Mouse (Mus musculus): ENCODE data around the gene Acot4. TPM values are rescaled to one million over a fixed set of nuclear protein-coding genes. Genes with fewer than 3 reads are reported as not detected.
"Not testable (repeated sequence)": the region's sequence is repeated elsewhere in the genome, so short reads cannot be mapped to it uniquely, and the experiment has no call there.

Acot4 gene
- total RNA-seq, 2 experiments from 2014 or later = 0.19 TPM; not detected in 1

DNA sequence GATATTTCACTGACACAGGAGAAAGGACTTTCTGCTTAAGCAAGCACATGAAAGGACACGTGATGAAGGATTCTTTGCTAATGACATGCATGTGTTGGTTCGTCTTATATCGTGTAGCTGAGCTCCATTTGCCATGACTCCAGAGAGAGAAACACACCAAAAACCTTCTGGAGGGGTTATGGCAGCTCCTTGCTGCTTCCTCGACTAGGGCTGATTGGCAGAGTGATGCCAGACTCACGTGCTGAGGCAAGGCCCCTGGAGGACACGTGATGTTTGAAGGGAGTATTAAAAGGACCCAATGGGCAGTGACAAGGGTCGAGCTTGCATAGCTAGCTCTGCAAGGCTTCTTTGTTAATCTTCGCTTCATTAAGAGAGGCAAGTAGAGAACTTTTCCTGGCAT lies 30.1 kb downstream of the Acot4 start:
- no peak for ATAC-seq (replicated peaks; ENCODE audit: low FRiP score, low TSS enrichment, poor library complexity, severe bottlenecking)

DNA sequence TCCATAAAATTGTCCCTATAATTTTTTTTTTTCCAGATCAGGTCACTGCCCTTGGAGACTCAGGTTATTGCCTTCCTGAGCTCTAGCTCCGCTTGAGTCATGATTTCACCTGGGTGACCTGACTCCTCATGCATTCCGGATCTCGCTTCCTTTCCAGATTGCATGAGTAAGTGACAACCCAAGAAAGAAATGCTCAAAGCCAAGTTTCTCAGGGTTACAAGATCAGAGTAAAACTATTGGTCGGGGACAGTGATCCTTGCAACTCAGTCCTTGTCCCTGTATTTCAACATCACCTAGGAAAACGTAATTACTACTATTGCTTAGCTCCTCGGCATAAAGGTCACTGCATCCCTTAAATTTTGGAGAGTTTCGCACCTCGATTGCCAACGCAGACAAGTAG lies 30.8 kb downstream of the Acot4 start, which contains the start of gene Acot5:
Gene Acot5 (plus strand): TSS at position 340 of the 400 bp plus-strand sequence.
- ATAC-seq (replicated peaks; ENCODE audit: low FRiP score, low TSS enrichment, poor library complexity, severe bottlenecking) = no peak

DNA sequence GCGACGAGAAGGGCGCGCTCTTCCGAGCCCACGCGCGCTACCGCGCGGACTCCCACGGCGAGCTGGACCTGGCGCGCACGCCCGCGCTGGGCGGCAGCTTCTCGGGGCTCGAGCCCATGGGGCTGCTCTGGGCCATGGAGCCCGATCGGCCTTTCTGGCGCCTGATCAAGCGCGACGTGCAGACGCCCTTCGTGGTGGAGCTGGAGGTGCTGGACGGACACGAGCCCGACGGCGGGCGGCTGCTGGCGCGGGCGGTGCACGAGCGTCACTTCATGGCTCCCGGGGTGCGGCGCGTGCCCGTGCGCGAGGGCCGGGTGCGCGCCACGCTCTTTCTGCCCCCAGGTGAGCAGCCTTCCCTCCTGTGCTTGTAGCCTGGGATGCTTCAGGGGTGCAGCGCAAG lies 31.4 kb downstream of the Acot4 start:
- not testable (repeated sequence) for ATAC-seq (replicated peaks; ENCODE audit: low FRiP score, low TSS enrichment, poor library complexity, severe bottlenecking)

GRCm38 (mm10) chr12:84071696-84072095 lies 33.5 kb downstream of the Acot4 start:
- no peak for ATAC-seq (replicated peaks; ENCODE audit: low FRiP score, low TSS enrichment, poor library complexity, severe bottlenecking)

DNA sequence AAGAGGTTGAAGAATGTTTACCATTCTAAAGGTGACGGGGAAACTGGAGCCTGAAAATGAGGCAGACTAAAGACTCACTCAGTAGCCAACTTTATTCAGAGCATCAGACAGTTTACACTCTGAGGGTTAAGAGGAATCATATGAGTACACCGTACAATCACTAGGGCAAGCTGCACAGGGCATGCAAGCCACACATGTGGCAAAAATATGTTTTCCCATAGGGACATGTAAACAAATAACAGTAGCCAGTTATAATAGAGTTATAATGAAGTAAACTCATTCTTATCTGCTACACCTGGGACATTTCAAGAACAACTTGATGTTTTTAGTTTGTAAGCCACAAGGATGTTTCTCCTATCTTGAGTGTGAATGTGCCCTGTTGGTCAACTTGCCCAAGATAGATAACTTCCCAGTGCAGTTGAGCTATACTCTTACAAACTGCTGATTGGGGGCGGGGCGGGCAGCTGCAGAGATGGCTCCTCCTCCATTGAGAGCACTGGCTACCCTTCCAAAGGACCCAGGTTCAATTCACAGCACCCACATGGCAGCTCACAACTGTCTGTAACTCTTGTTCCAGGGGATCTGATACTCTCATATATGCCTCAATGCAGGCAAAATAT lies 39.3 kb downstream of the Acot4 start:
- ATAC-seq (replicated peaks; ENCODE audit: low FRiP score, low TSS enrichment, poor library complexity, severe bottlenecking) = peak; percentile 84

DNA sequence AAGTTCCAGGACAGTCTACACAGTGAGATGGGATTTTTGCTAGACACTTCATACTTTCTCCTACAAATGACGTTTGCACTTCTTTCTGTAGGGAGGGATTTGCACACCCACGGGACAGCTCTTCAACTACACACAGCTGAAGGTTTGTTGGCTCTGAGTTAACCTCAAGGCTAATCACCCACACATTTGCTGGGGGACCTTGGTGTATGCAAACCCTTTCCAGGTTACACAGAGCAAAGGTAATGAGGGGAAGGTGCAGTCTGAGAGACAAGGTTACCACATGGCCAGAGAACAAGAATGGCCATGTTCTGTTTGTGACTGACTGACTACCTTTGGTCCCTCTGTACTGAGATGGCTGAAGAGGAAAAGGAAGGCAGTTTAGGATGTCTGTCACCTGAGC lies 45.7 kb downstream of the Acot4 start:
- no peak for ATAC-seq (replicated peaks; ENCODE audit: low FRiP score, low TSS enrichment, poor library complexity, severe bottlenecking)

DNA sequence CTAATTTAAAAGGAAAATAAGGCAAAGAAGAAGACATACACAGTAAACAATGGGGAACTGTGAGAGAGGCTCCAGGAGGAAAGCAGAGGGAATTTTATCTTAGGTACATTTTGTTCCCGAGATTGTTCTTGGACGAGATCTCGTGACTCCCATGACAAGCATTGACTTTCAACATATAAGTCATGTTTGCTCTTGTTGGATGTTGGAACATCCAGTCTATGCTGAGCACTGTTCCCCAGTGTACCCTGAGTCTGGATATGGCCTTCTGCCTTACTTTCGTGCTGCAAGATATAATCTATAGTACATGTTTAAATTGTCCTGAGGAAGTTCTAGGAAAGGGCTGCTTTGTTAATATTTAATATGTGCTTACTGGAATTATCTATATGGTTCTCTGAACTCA lies 46.4 kb downstream of the Acot4 start:
- no peak for ATAC-seq (replicated peaks; ENCODE audit: low FRiP score, low TSS enrichment, poor library complexity, severe bottlenecking)

DNA sequence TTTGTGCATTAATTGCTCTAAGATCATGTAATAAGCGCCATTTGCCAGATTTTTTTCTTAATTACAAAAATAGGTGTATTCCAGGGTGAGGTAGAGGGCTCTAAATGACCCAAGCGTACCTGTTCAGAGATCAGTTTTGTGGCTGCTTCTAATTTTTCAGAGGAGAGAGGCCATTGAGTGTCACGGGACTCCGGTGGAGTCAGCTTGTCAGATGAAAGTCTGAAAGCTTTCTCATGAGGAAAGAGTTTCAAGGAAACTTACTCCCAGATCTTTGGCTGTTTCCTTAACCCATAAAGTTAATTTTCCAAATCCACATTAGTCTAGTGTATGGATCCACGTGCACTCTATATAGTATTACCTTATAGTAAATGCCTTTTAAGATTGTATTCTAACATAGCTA lies 56.5 kb downstream of the Acot4 start:
- not testable (repeated sequence) for ATAC-seq (replicated peaks; ENCODE audit: low FRiP score, low TSS enrichment, poor library complexity, severe bottlenecking)

Other genes starting within 250 kb of the Acot4 start
- gene Numb, start 116.4 kb upstream of the Acot4 start, total RNA-seq (2014; fragmentation: Nextera tagmentation) = 14.6 and 24.8 TPM in 2 replicates
- 8.8 and 11.7 TPM in 2 replicates for gene Numb, start 116.4 kb upstream of the Acot4 start, total RNA-seq (2017)
- gene Riox1, start 87.8 kb upstream of the Acot4 start, total RNA-seq (2014; fragmentation: Nextera tagmentation) = 15.3 and 18.2 TPM in 2 replicates
- 12.5 and 15.5 TPM in 2 replicates for gene Riox1, start 87.8 kb upstream of the Acot4 start, total RNA-seq (2017)
- not detected in 2 replicates for gene Heatr4, start 53.5 kb upstream of the Acot4 start, total RNA-seq (2014; fragmentation: Nextera tagmentation)
- not detected in 2 replicates for gene Heatr4, start 53.5 kb upstream of the Acot4 start, total RNA-seq (2017)
- 10.3 and 11.5 TPM in 2 replicates for gene Acot2, start 50.5 kb upstream of the Acot4 start, total RNA-seq (2014; fragmentation: Nextera tagmentation)
- gene Acot2, start 50.5 kb upstream of the Acot4 start, total RNA-seq (2017) = 17.8 and 18.6 TPM in 2 replicates
- not detected in 2 replicates for gene Acot1, start 28.9 kb upstream of the Acot4 start, total RNA-seq (2014; fragmentation: Nextera tagmentation)
- 4.4 and 5.9 TPM in 2 replicates for gene Acot1, start 28.9 kb upstream of the Acot4 start, total RNA-seq (2017)
- not detected in 2 replicates for gene Gm49366, start 556 bp downstream of the Acot4 start, total RNA-seq (2014; fragmentation: Nextera tagmentation)
- gene Gm49366, start 556 bp downstream of the Acot4 start, total RNA-seq (2017) = not detected in 2 replicates
- not detected in 2 replicates for gene Acot3, start 13.8 kb downstream of the Acot4 start, total RNA-seq (2014; fragmentation: Nextera tagmentation)
- not detected in 2 replicates for gene Acot3, start 13.8 kb downstream of the Acot4 start, total RNA-seq (2017)
- gene Acot5, start 30.9 kb downstream of the Acot4 start, total RNA-seq (2014; fragmentation: Nextera tagmentation) = not detected in 2 replicates
- gene Acot5, start 30.9 kb downstream of the Acot4 start, total RNA-seq (2017) = not detected in 2 replicates
- gene Acot6, start 62.3 kb downstream of the Acot4 start, total RNA-seq (2014; fragmentation: Nextera tagmentation) = 6.9 and 11.3 TPM in 2 replicates
- 4.1 and 4.7 TPM in 2 replicates for gene Acot6, start 62.3 kb downstream of the Acot4 start, total RNA-seq (2017)
- gene Dnal1, start 76.0 kb downstream of the Acot4 start, total RNA-seq (2014; fragmentation: Nextera tagmentation) = 0.26 and 3.9 TPM in 2 replicates
- gene Dnal1, start 76.0 kb downstream of the Acot4 start, total RNA-seq (2017) = 1.4 and 2.3 TPM in 2 replicates
- not detected in 2 replicates for gene Pnma1, start 110.1 kb downstream of the Acot4 start, total RNA-seq (2014; fragmentation: Nextera tagmentation)
- 1.2 TPM in 1 of 2 replicates, not detected in the other for gene Pnma1, start 110.1 kb downstream of the Acot4 start, total RNA-seq (2017)
- gene Elmsan1, start 180.5 kb downstream of the Acot4 start, total RNA-seq (2014; fragmentation: Nextera tagmentation) = 29.6 and 42.1 TPM in 2 replicates
- 12.9 and 13.2 TPM in 2 replicates for gene Elmsan1, start 180.5 kb downstream of the Acot4 start, total RNA-seq (2017)
- 35.1 and 43.9 TPM in 2 replicates for gene Ptgr2, start 246.9 kb downstream of the Acot4 start, total RNA-seq (2014; fragmentation: Nextera tagmentation)
- gene Ptgr2, start 246.9 kb downstream of the Acot4 start, total RNA-seq (2017) = 72.3 and 96.3 TPM in 2 replicates